Mouse (Mus musculus): ENCODE data around the gene Olfr859. TPM values are rescaled to one million over a fixed set of nuclear protein-coding genes. Genes with fewer than 3 reads are reported as not detected.

Olfr859 gene
- total RNA-seq (2023; ENCODE audit: inconsistent age) = not detected in 4 replicates

DNA sequence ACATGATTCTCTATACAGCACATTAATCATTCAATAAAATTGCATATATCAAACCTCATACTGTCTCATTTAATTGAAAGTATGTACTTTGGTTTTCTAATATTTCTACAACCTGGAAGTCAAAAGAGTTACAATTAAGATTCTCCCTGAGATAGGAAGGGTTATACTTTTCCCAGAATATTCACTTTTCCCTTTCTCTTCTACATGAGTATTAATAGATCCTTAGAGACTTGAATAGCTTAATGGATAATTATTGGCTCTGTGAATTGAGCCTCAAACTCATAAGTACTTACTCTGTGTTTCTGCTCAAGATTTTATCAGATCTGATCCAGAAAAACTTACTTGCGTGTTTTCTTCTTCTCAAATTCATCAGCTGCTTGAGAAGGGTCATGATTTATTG is at the start of gene Olfr859:
Gene Olfr859 (plus strand): TSS at position 301 of the 400 bp plus-strand sequence.

GRCm38 (mm10) chr9:19779983-19780382 is 24.7 kb upstream of the Olfr859 start, which contains the start of gene Olfr58:
Gene Olfr58, plus strand, starts transcription at chr9:19780283.

GRCm38 (mm10) chr9:19849647-19850046 is 44.9 kb downstream of the Olfr859 start, which contains the start of gene Olfr860:
Gene Olfr860, minus strand, starts transcription at chr9:19849747.

Other genes starting within 250 kb of the Olfr859 start
- gene Olfr854, start 237.5 kb upstream of the Olfr859 start, total RNA-seq (2023; ENCODE audit: inconsistent age) = not detected in 4 replicates
- gene Olfr855, start 222.3 kb upstream of the Olfr859 start, total RNA-seq (2023; ENCODE audit: inconsistent age) = not detected in 4 replicates
- gene Zfp317, start 182.8 kb upstream of the Olfr859 start, total RNA-seq (2023; ENCODE audit: inconsistent age) = 34.2 to 39.6 TPM (median 36.8 TPM) in 4 replicates
- gene Olfr857, start 95.5 kb upstream of the Olfr859 start, total RNA-seq (2023; ENCODE audit: inconsistent age) = not detected in 4 replicates
- gene Olfr58, start 24.6 kb upstream of the Olfr859 start, total RNA-seq (2023; ENCODE audit: inconsistent age) = not detected in 4 replicates
- not detected in 4 replicates for gene Olfr860, start 44.8 kb downstream of the Olfr859 start, total RNA-seq (2023; ENCODE audit: inconsistent age)
- gene Olfr862, start 83.1 kb downstream of the Olfr859 start, total RNA-seq (2023; ENCODE audit: inconsistent age) = not detected in 4 replicates
- gene Olfr77, start 112.0 kb downstream of the Olfr859 start, total RNA-seq (2023; ENCODE audit: inconsistent age) = 0.10 TPM in 1 of 4 replicates, not detected in the others
- gene Olfr866, start 223.1 kb downstream of the Olfr859 start, total RNA-seq (2023; ENCODE audit: inconsistent age) = not detected in 4 replicates